Mouse (Mus musculus): ENCODE data around the gene Bcl9. TPM values are rescaled to one million over a fixed set of nuclear protein-coding genes. Genes with fewer than 3 reads are reported as not detected.
A peak's percentile ranks its signal among the peaks of the same experiment; 100 is the strongest.

The Bcl9 gene
- polyA plus RNA-seq, 1 experiment from 2014 or later, result 73.5 TPM

DNA sequence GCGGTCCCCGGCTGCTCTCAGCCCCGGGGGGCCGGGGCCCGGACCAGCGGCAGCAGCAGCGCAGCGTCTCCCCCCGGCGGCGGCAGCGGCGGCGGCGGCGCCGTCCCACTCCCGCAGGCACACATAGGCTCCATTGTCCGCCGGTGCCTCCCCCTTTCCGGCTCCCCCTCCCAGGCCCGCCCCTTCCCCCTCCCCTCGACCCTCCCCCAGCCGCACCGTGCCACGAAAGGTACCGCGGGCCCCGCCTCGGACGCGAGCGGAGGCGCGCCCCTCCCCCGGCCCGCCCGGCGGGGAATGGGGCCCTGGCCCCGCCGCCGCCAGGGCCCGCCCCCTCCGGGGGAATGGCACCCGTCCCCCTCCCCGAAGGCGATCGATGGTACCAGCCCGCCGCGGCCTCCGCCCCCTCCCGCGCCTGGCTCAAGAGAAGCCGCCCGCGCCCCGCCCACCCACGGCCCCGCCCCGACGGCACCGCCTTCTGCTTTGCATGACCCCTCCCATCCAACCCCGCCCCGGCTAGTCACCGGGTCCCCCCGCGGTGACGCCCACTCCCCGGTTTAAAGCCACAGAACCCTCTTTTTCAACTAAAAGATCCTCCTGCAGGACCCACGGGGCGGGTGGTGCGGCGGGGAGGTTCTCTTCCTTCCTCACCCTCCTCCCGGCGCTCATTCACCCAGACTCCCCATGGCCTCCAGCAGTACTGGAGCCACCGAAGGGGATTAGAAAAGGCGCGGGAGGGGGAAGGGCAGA is 70.3 kb downstream of the Bcl9 start:
- DNase-seq (ENCODE audit: low spot score), result peak; percentile 100
- WGBS, result 3% methylated on average over 49 of the region's 79 CpGs
- H3K27me3 ChIP-seq (replicated peaks; ENCODE audit: low read depth, poor library complexity, severe bottlenecking), result no peaks in the 10 kb centered on the region
- no peaks in the 10 kb centered on the region for H3K9me3 ChIP-seq
- H3K27ac ChIP-seq (replicated peaks), result peak overlapping the region; percentile 98
- peaks cover 37% of the 10 kb centered on the region for H3K4me1 ChIP-seq
- peaks cover 23% of the 10 kb centered on the region for H3K36me3 ChIP-seq (replicated peaks)
- peak overlapping the region; percentile 85 for H3K4me3 ChIP-seq

DNA sequence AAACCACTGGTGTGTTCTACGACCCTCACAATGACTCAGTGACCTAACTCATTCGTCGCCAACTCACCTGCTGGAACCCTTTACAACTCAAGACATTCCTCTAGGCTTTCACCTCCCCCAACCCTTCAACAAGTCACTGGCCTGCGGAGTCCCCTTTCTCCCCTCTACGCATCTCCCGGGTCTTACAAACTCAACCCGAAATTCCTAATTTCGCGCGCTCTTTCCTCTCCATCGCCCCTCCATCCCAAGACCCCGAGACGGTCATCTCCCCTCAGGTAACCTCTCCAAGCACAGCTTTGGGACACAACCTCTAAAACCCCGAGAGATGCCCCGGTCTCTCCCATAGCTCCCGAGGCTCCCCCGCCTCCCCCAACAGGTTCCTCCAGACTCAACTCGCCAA is 71.0 kb downstream of the Bcl9 start:
- no peaks in the 10 kb centered on the region for H3K9me3 ChIP-seq
- H3K27me3 ChIP-seq (replicated peaks; ENCODE audit: low read depth, poor library complexity, severe bottlenecking), result no peaks in the 10 kb centered on the region
- WGBS, result under 1% methylated on average over 18 of the region's 18 CpGs
- H3K27ac ChIP-seq (replicated peaks), result peak overlapping the region; percentile 98
- peak overlapping the region; percentile 85 for H3K4me3 ChIP-seq
- peaks cover 37% of the 10 kb centered on the region for H3K4me1 ChIP-seq
- H3K36me3 ChIP-seq (replicated peaks), result peaks cover 30% of the 10 kb centered on the region
- DNase-seq (ENCODE audit: low spot score), result no peak

DNA sequence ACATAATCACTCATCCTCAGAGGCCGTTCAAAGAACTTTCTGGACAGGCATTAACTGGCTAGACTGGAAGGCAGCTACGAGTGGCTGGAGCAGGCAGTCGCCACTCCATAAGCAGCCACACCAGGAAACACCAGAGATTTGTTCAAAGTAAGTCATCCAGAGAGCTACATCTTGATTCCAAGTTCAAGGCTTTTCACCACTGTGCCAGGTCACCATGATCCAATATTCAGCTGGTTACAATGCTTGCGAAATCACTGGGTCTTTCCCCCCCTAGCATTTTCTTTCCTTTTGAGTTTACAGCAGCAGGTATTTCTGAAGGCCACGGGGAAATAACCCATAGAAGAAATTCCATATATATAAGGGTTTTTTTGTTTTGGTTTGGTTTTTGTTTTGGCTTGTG is 72.5 kb downstream of the Bcl9 start:
- H3K27me3 ChIP-seq (replicated peaks; ENCODE audit: low read depth, poor library complexity, severe bottlenecking), result no peaks in the 10 kb centered on the region
- no peak for DNase-seq (ENCODE audit: low spot score)
- peak overlapping the region; percentile 8; the same call in 1 of the 2 replicates for H3K4me3 ChIP-seq
- H3K36me3 ChIP-seq (replicated peaks), result peaks cover 38% of the 10 kb centered on the region
- H3K9me3 ChIP-seq, result no peaks in the 10 kb centered on the region
- WGBS, result 86% methylated on average over 5 of the region's 5 CpGs
- H3K27ac ChIP-seq (replicated peaks), result no peak overlapping the region
- peaks cover 37% of the 10 kb centered on the region for H3K4me1 ChIP-seq

DNA sequence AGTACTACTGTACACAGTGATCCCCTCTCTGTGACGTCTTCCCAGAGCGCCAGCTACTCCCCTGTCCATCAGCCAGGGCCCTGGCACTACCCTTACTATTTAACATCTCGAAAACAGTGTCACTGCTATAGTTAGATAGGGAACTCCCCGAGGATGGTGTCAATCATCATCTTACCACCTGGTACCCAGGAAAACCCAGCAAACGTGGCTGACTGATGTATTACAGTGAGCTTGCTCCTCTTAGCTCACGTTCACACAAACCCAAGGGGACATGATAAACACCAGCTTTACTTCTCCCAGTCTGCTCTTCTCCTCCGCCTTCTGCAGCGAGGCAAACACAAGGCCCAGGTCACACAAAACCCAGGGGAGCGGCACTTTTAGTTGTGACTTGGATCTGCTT is 74.5 kb downstream of the Bcl9 start:
- Histone ChIP-seq H3K9me3 (no peaks in the 10 kb centered on the region), H3K36me3 (replicated peaks) (peaks cover 58% of the 10 kb centered on the region), H3K27ac (replicated peaks) (no peak overlapping the region), H3K4me3 (no peak overlapping the region), H3K4me1 (peaks cover 24% of the 10 kb centered on the region), H3K27me3 (replicated peaks; ENCODE audit: low read depth, poor library complexity, severe bottlenecking) (no peaks in the 10 kb centered on the region)
- no peak for DNase-seq (ENCODE audit: low spot score)
- 86% methylated on average over 9 of the region's 9 CpGs for WGBS

DNA sequence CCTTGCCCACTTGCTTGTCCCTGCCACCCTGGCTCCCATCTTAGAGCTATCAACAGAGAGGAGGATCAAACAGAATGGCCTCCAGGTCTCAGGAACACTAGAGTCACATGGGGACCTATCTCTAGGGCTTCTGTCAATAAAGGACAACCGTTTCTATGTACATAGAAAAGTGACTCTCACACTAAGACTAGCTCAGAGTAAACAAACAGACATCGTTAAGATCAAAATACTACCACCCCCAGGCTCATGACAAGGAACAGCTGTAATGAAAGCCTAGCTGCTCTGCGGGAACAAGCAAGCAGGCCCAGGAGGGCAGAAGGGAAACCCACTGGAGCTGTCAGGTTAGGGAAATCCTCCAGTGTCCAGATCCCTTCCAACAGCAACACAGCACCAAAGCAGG is 82.2 kb downstream of the Bcl9 start:
- DNase-seq (ENCODE audit: low spot score), result no peak
- Histone ChIP-seq H3K9me3 (no peaks in the 10 kb centered on the region), H3K36me3 (replicated peaks) (peaks cover 99% of the 10 kb centered on the region), H3K27ac (replicated peaks) (no peak overlapping the region), H3K27me3 (replicated peaks; ENCODE audit: low read depth, poor library complexity, severe bottlenecking) (no peaks in the 10 kb centered on the region), H3K4me1 (no peaks in the 10 kb centered on the region), H3K4me3 (no peak overlapping the region)
- WGBS, result 71% methylated on average over 3 of the region's 3 CpGs

DNA sequence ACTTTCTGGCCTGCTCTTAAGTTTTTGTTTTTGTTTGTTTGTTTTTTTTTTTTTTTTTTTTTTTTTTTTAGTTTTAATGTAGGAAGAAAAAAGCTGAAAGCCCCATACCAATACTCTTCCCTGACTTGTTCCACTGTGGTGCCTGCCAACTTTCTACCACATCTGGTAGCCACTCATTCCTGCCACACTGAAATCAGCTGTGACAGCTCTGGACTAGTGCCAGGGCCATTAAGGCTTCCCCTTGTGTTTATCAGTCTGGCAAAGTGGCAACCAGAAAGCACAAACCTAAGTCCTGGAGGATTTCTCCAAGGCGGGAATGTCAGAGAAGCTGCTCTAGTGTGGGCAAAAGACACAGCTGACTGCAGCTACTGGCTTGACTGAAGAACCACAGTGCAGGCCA is 83.3 kb downstream of the Bcl9 start:
- no peak for DNase-seq (ENCODE audit: low spot score)
- 100% methylated on average over 1 of the region's 1 CpGs for WGBS
- no peaks in the 10 kb centered on the region for H3K27me3 ChIP-seq (replicated peaks; ENCODE audit: low read depth, poor library complexity, severe bottlenecking)
- H3K4me3 ChIP-seq, result no peak overlapping the region
- H3K9me3 ChIP-seq, result no peaks in the 10 kb centered on the region
- H3K4me1 ChIP-seq, result no peaks in the 10 kb centered on the region
- no peak overlapping the region for H3K27ac ChIP-seq (replicated peaks)
- H3K36me3 ChIP-seq (replicated peaks), result peaks cover 99% of the 10 kb centered on the region

DNA sequence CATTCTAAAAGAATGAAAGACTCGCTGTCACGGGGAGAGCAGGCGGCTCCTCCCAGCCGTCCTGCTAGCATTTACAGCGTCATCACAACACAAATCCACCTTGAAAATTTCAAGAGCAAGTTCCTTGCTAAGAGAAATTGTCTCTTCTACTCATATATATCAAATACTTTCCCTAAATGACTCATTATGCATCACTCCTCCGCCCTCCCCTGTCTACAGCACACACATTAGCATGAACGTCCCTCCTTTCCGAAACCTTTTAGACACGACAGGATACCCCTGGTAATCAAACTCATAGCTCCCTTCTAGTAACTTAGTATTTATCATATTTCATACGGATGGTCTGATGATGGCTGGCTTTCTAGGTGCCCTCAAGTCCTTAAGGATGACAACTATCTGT is 83.8 kb downstream of the Bcl9 start:
- no peaks in the 10 kb centered on the region for H3K4me1 ChIP-seq
- no peaks in the 10 kb centered on the region for H3K27me3 ChIP-seq (replicated peaks; ENCODE audit: low read depth, poor library complexity, severe bottlenecking)
- no peak overlapping the region for H3K4me3 ChIP-seq
- DNase-seq (ENCODE audit: low spot score), result no peak
- WGBS, result 92% methylated on average over 10 of the region's 10 CpGs
- peaks cover 99% of the 10 kb centered on the region for H3K36me3 ChIP-seq (replicated peaks)
- H3K27ac ChIP-seq (replicated peaks), result no peak overlapping the region
- H3K9me3 ChIP-seq, result no peaks in the 10 kb centered on the region

DNA sequence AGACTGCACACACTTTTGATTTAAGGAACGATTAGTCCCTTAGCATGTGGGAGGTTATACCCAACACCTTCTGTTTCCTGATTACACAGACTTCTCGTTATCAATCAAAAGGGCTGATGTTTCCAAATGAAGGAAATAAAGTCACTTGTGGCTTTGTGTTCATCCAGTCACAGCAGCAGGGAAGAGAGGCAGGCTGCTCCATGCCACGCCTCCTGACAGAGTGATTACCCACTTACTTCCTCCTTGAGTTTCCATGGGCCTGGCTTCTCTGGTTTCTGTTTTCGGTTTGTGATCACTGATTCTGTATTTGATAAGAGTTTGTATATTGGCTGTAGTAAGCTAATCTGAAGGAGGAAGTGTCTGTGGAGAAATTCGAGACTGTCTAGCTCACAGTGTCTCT is 86.5 kb downstream of the Bcl9 start:
- Histone ChIP-seq H3K4me1 (no peaks in the 10 kb centered on the region), H3K4me3 (no peak overlapping the region), H3K27me3 (replicated peaks; ENCODE audit: low read depth, poor library complexity, severe bottlenecking) (no peaks in the 10 kb centered on the region), H3K27ac (replicated peaks) (no peak overlapping the region), H3K36me3 (replicated peaks) (peaks cover 99% of the 10 kb centered on the region), H3K9me3 (no peaks in the 10 kb centered on the region)
- WGBS, result 85% methylated on average over 5 of the region's 5 CpGs
- no peak for DNase-seq (ENCODE audit: low spot score)

DNA sequence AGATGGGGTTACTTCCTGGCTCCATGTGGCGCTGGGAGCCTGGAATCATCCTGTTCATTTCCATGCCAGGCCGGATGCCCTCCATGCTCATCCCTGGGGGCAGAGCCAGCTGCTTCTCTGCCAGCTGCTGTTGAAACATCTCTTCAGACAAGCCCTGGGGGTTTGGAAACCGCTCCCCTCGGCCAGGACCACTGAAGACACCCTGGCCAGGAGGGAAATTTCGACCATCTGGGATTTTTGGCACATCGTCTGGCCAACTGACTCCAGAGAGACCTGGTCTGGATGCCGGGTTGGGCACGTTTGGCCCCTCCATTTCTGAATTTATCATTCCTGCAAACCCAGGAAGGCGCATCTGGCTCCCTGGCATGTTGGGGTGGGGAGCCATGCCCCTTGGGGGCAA is 88.4 kb downstream of the Bcl9 start:
- Histone ChIP-seq H3K4me3 (no peak overlapping the region), H3K27me3 (replicated peaks; ENCODE audit: low read depth, poor library complexity, severe bottlenecking) (no peaks in the 10 kb centered on the region), H3K4me1 (no peaks in the 10 kb centered on the region), H3K36me3 (replicated peaks) (peaks cover 99% of the 10 kb centered on the region), H3K9me3 (no peaks in the 10 kb centered on the region), H3K27ac (replicated peaks) (no peak overlapping the region)
- 94% methylated on average over 9 of the region's 9 CpGs for WGBS
- DNase-seq (ENCODE audit: low spot score), result no peak

DNA sequence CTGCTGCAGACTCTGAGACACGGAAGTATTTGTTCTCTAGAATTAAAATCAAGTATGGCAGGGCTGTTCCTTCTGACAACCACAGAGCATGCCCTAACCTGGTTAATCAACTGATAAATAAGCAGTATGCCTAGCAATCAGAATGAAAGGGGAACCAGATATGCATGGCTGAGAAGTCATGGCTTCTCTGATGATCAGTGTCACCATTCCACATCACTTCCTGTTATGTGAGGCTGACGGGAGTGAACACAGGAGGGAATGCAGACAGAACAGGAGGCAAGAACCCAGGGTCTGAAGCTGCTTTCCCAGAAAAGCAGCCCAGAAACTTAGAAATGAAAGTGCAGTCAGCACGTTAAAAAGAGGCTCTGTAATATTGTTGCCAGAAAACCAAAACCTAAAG is 91.2 kb downstream of the Bcl9 start:
- Histone ChIP-seq H3K36me3 (replicated peaks) (peaks cover 92% of the 10 kb centered on the region), H3K27ac (replicated peaks) (no peak overlapping the region), H3K9me3 (no peaks in the 10 kb centered on the region), H3K4me3 (no peak overlapping the region), H3K4me1 (no peaks in the 10 kb centered on the region), H3K27me3 (replicated peaks; ENCODE audit: low read depth, poor library complexity, severe bottlenecking) (no peaks in the 10 kb centered on the region)
- no peak for DNase-seq (ENCODE audit: low spot score)
- 85% methylated on average over 3 of the region's 3 CpGs for WGBS

DNA sequence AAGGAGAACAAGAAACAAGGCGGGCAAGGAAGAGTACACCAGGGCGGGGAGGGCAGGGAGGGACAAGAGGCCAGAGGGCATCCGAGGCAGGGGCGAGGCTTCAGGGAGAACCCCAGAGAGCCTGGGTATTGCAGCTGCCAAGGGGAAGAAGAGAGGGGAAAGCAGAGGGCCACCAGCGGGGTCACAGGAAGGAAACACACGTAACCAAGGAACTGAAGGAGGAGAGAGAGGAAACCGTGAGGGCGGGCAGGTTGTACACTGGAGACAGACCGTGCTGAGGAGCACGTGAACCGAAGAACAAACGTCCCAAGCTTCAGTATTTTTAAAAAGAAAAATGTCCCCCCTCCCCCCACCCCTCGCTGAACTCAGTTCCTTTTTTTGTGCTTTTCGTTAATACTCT is 93.8 kb downstream of the Bcl9 start:
- Histone ChIP-seq H3K27me3 (replicated peaks; ENCODE audit: low read depth, poor library complexity, severe bottlenecking) (no peaks in the 10 kb centered on the region), H3K4me1 (peaks cover 6% of the 10 kb centered on the region), H3K9me3 (no peaks in the 10 kb centered on the region), H3K27ac (replicated peaks) (no peak overlapping the region), H3K4me3 (no peak overlapping the region), H3K36me3 (replicated peaks) (peaks cover 66% of the 10 kb centered on the region)
- no peak for DNase-seq (ENCODE audit: low spot score)
- WGBS, result 76% methylated on average over 14 of the region's 14 CpGs

DNA sequence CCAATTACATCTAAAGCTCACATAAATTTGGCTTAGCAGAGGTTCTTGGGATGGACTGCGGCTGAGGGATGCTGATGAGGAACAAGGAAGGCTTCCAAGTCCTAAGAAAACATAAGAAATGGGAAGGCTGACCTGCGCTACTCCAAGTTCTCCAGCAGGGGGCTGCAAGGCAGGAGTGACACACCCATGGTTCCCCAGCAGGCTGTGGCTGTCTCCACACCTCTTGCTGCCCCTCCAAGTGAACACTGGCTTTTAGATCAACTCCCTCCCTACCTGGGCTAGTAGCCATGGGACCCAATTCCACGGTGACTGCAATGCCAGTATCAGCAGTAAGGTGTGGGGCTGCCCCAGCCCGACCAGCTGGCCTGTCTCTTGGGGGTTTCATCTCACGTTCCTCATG is 95.8 kb downstream of the Bcl9 start:
- peak; percentile 79 for DNase-seq (ENCODE audit: low spot score)
- no peaks in the 10 kb centered on the region for H3K27me3 ChIP-seq (replicated peaks; ENCODE audit: low read depth, poor library complexity, severe bottlenecking)
- H3K9me3 ChIP-seq, result no peaks in the 10 kb centered on the region
- WGBS, result 46% methylated on average over 5 of the region's 5 CpGs
- H3K4me1 ChIP-seq, result peaks cover 6% of the 10 kb centered on the region
- no peak overlapping the region for H3K27ac ChIP-seq (replicated peaks)
- H3K36me3 ChIP-seq (replicated peaks), result peaks cover 46% of the 10 kb centered on the region
- H3K4me3 ChIP-seq, result no peak overlapping the region

DNA sequence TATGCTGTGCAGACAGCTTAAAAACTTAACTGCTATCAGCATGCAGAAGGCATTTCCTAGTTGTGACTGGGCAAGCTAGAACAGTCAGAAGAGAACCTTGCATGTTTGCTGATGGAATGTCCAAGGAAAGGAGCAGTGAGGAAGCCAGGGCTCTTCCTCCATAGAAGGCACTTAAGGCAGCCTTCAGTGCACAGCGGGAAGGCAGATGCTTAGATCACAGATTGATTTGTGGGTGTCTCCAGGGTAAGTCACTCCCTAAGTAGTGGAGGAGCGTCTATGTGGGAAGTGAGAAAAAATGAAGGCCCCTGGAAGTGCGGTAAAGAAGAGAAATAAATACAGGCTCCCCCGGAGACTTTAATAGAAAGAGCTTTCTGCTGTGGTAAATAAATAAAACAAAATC is 98.5 kb downstream of the Bcl9 start:
- no peak for DNase-seq (ENCODE audit: low spot score)
- H3K9me3 ChIP-seq, result no peaks in the 10 kb centered on the region
- no peak overlapping the region for H3K4me3 ChIP-seq
- peaks cover 19% of the 10 kb centered on the region for H3K36me3 ChIP-seq (replicated peaks)
- no peaks in the 10 kb centered on the region for H3K27me3 ChIP-seq (replicated peaks; ENCODE audit: low read depth, poor library complexity, severe bottlenecking)
- H3K27ac ChIP-seq (replicated peaks), result no peak overlapping the region
- WGBS, result 33% methylated on average over 4 of the region's 4 CpGs
- peaks cover 6% of the 10 kb centered on the region for H3K4me1 ChIP-seq

Data from embryonic facial prominence, embryonic 10.5 days (tissue).